Mouse (Mus musculus) neural tube, embryonic 11.5 days (tissue): ENCODE measurements around the gene Gpr18. TPM values are rescaled to one million over a fixed set of nuclear protein-coding genes. Genes with fewer than 3 reads are reported as not detected.

Source experiments
- ATAC-seq: fragments of 200-750 bp; cut with Nextera tagmentation; 2 replicates; pipeline ENCODE4 v1.8.0; 2017; ENCODE audit warnings: moderate number of reproducible peaks, mild to moderate bottlenecking, moderate TSS enrichment, moderate library complexity; ENCODE audit not compliant: insufficient read depth, low FRiP score, low TSS enrichment
- DNase-seq: peaks from one replicate; pipeline ENCODE4 v3.0.0-alpha.2; 2015; ENCODE audit warnings: low spot score
- H3K27ac ChIP-seq: fragments of 300-500 bp; sonication (generic); 2 replicates; pipeline ENCODE4 v1.5.1; 2014; ENCODE audit warnings: low read depth, mild to moderate bottlenecking, low read length
- H3K27me3 ChIP-seq: fragments of 300-500 bp; sonication (generic); 2 replicates; pipeline ENCODE4 v1.6.1; 2014; ENCODE audit warnings: mild to moderate bottlenecking, low read length, mixed read lengths; ENCODE audit not compliant: control insufficient read depth, insufficient read depth
- H3K36me3 ChIP-seq: fragments of 300-500 bp; sonication (generic); 2 replicates; pipeline ENCODE4 v1.6.1; 2014; ENCODE audit warnings: mild to moderate bottlenecking, low read length, moderate library complexity, mixed read lengths; ENCODE audit not compliant: control insufficient read depth, insufficient read depth
- H3K4me1 ChIP-seq: fragments of 300-500 bp; sonication (generic); 2 replicates; pipeline ENCODE4 v1.6.1; 2014; ENCODE audit warnings: low read length, mixed read lengths; ENCODE audit not compliant: control insufficient read depth, insufficient read depth
- H3K4me2 ChIP-seq: fragments of 300-500 bp; sonication (generic); 2 replicates; pipeline ENCODE4 v1.6.1; 2014; ENCODE audit warnings: low read depth, mild to moderate bottlenecking, moderate library complexity
- H3K4me3 ChIP-seq: fragments of 300-500 bp; sonication (generic); 2 replicates; pipeline ENCODE4 v1.5.1; 2014; ENCODE audit warnings: low read depth, low read length
- H3K9ac ChIP-seq: fragments of 300-500 bp; sonication (generic); 2 replicates; pipeline ENCODE4 v1.6.1; 2014; ENCODE audit warnings: mild to moderate bottlenecking, low read length
- H3K9me3 ChIP-seq: fragments of 300-500 bp; sonication (generic); 2 replicates; pipeline ENCODE4 v1.6.1; 2016; ENCODE audit warnings: low read length; ENCODE audit not compliant: control insufficient read depth
- WGBS: fragments of 180-500 bp; shearing (Covaris S2); extraction: QIAGEN DNeasy Blood & Tissue Kit; methylation state at CpG from one replicate; pipeline ENCODE4 v1.1.7; 2014; 5-methylcytosine and 5-hydroxymethylcytosine counted together
- polyA plus RNA-seq: library from polyadenylated mRNA; unstranded; fragments of >200 nt; fragmentation: Nextera tagmentation; extraction: Ambion mirVana; gene quantifications from 2 replicates; pipeline ENCODE4 v1.2.1, GENCODE M21; 2014

Gene Gpr18
- polyA plus RNA-seq, 1 experiment from 2014 or later = 0.15 TPM

GRCm38 (mm10) chr14:121906992-121907681 lies 8.4 kb downstream of the Gpr18 start:
- ATAC-seq = no peak

GRCm38 (mm10) chr14:121906341-121906991 lies 9.1 kb downstream of the Gpr18 start:
- WGBS = 93% methylated on average over 8 of the region's 8 CpGs
- H3K4me1 ChIP-seq = no peaks in the 10 kb centered on the region
- H3K27me3 ChIP-seq = no peaks in the 10 kb centered on the region
- peaks cover 2% of the 10 kb centered on the region for H3K36me3 ChIP-seq
- ATAC-seq (no peak), DNase-seq (no peak)
- H3K27ac ChIP-seq = no peak overlapping the region
- no peak overlapping the region for H3K4me3 ChIP-seq
- no peak overlapping the region for H3K4me2 ChIP-seq
- H3K9ac ChIP-seq = no peak overlapping the region
- no peaks in the 10 kb centered on the region for H3K9me3 ChIP-seq

More at GRCm38 (mm10) chr14:121906992-121907681, 8.4 kb downstream of the Gpr18 start:
- Histone ChIP-seq H3K4me1 (no peaks in the 10 kb centered on the region), H3K9me3 (no peaks in the 10 kb centered on the region), H3K9ac (no peak overlapping the region), H3K27ac (no peak overlapping the region), H3K36me3 (peaks cover 2% of the 10 kb centered on the region; the same call in 1 of the 2 replicates), H3K27me3 (no peaks in the 10 kb centered on the region), H3K4me3 (no peak overlapping the region), H3K4me2 (no peak overlapping the region)
- 93% methylated on average over 11 of the region's 11 CpGs for WGBS
- DNase-seq = no peak

GRCm38 (mm10) chr14:121904754-121905153 lies 10.8 kb downstream of the Gpr18 start:
- DNase-seq (no peak), ATAC-seq (no peak)
- Histone ChIP-seq H3K4me2 (no peak overlapping the region), H3K9ac (no peak overlapping the region), H3K36me3 (peaks cover 2% of the 10 kb centered on the region; the same call in 1 of the 2 replicates), H3K27me3 (no peaks in the 10 kb centered on the region), H3K9me3 (no peaks in the 10 kb centered on the region), H3K4me3 (no peak overlapping the region), H3K4me1 (no peaks in the 10 kb centered on the region), H3K27ac (no peak overlapping the region)
- WGBS = 71% methylated on average over 3 of the region's 3 CpGs

- H3K4me2 ChIP-seq = no peak overlapping the region
- no peak overlapping the region for H3K9ac ChIP-seq
- WGBS = 91% methylated on average over 7 of the region's 7 CpGs
- DNase-seq (no peak), ATAC-seq (no peak)
- H3K9me3 ChIP-seq = no peaks in the 10 kb centered on the region
- H3K4me3 ChIP-seq = no peak overlapping the region
- H3K4me1 ChIP-seq = no peaks in the 10 kb centered on the region
- no peaks in the 10 kb centered on the region for H3K27me3 ChIP-seq
- no peak overlapping the region for H3K27ac ChIP-seq
- H3K36me3 ChIP-seq = peaks cover 2% of the 10 kb centered on the region; the same call in 1 of the 2 replicates
Observed at GRCm38 (mm10) chr14:121903381-121903876, 12.2 kb downstream of the Gpr18 start.

GRCm38 (mm10) chr14:121901511-121901910 lies 14.1 kb downstream of the Gpr18 start:
- H3K4me3 ChIP-seq = no peak overlapping the region
- no peaks in the 10 kb centered on the region for H3K9me3 ChIP-seq
- no peaks in the 10 kb centered on the region for H3K4me1 ChIP-seq
- 90% methylated on average over 6 of the region's 6 CpGs for whole genome bisulfite sequencing
- H3K27ac ChIP-seq = no peak overlapping the region
- ATAC-seq = no peak
- H3K4me2 ChIP-seq = no peak overlapping the region
- H3K9ac ChIP-seq = no peak overlapping the region
- no peaks in the 10 kb centered on the region for H3K27me3 ChIP-seq
- H3K36me3 ChIP-seq = no peaks in the 10 kb centered on the region; the same call in 1 of the 2 replicates
- no peak for DNase-seq

GRCm38 (mm10) chr14:121899071-121899470 lies 16.5 kb downstream of the Gpr18 start:
- Histone ChIP-seq H3K4me3 (no peak overlapping the region), H3K36me3 (no peaks in the 10 kb centered on the region; the same call in 1 of the 2 replicates), H3K9ac (no peak overlapping the region), H3K4me2 (no peak overlapping the region), H3K27me3 (no peaks in the 10 kb centered on the region), H3K4me1 (no peaks in the 10 kb centered on the region), H3K9me3 (no peaks in the 10 kb centered on the region), H3K27ac (no peak overlapping the region)
- DNase-seq (no peak), ATAC-seq (no peak)
- WGBS = 93% methylated on average over 3 of the region's 3 CpGs

GRCm38 (mm10) chr14:121898509-121898908 lies 17.1 kb downstream of the Gpr18 start:
- Histone ChIP-seq H3K9me3 (no peaks in the 10 kb centered on the region), H3K4me1 (no peaks in the 10 kb centered on the region), H3K4me2 (no peak overlapping the region), H3K27me3 (no peaks in the 10 kb centered on the region), H3K4me3 (no peak overlapping the region), H3K27ac (no peak overlapping the region), H3K36me3 (no peaks in the 10 kb centered on the region; the same call in 1 of the 2 replicates), H3K9ac (no peak overlapping the region)
- DNase-seq = no peak
- WGBS = 92% methylated on average over 11 of the region's 11 CpGs
- no peak for ATAC-seq

GRCm38 (mm10) chr14:121897773-121898172 lies 17.8 kb downstream of the Gpr18 start:
- Histone ChIP-seq H3K9ac (no peak overlapping the region), H3K27me3 (no peaks in the 10 kb centered on the region), H3K4me2 (no peak overlapping the region), H3K4me1 (no peaks in the 10 kb centered on the region), H3K9me3 (no peaks in the 10 kb centered on the region), H3K27ac (no peak overlapping the region), H3K4me3 (no peak overlapping the region), H3K36me3 (no peaks in the 10 kb centered on the region; the same call in 1 of the 2 replicates)
- DNase-seq (no peak), ATAC-seq (no peak)
- 80% methylated on average over 2 of the region's 2 CpGs for WGBS
